Mouse (Mus musculus): ENCODE measurements around the gene Sat2.

The Sat2 gene

DNA sequence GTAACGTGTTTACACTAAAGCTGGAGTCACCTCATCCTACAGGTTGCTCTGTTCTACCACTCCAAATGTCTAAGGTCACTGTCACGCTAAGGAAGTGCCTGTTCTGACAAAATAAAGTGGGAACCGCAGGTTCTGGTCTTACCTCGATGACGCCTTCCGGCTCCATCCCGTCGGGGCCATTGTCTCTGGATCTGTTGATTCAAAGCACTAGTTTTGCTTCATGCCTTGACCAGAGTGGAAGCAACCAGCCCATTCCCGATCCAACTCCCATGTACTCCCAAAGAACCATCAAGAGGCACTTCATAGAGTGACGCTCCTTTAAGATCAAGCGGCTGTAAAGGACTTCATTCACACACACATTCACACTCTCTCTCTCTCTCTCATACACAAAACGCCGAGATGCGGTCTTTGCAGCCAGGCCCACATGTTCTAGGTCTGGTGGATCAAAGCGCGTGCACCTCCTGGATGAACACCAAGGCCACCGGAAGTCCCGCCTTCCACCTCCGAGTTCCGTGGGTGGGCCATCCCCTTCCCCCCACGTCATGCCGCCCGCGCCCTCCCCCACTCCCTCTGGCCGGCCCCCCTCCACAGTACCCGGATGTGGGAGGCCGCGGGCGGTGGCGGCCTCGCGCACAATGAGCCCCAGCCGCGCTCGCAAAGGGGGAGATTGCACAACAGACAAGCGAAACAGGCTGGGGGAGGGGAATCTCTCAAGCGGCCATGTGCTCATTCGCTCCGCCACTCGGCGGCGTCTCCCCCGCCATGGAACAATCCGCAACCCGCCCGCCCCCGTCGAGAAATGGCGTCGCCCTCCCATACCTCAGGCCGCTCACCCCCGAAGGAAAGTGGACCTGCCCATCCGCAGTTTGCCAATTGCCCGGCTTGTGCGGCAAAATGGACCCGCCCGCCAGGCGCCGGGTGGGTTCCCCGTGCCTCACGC lies 49.2 kb downstream of the Sat2 start:
- DNase-seq (ENCODE audit: low spot score): peak; percentile 94

DNA sequence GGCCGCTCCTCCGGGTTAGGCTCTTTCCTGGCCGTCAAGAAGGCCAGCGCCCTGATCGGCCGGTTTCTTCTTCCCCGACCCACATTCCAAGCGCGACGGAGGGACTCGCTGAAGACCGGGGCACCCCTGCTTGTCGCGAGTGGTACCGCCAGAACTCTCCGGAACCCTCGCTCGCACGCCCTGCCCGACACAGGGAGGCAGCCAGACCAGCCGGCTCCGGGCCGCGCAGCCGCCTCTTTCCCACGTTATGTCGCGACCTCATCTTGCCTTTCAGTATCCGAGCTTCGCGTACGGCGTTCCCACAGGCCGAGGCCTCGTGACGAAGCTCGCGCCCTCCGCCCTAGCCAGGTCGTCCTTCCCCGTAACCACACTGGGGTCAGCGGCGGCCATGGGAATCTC lies 49.9 kb downstream of the Sat2 start:
- no peak for DNase-seq (ENCODE audit: low spot score)

DNA sequence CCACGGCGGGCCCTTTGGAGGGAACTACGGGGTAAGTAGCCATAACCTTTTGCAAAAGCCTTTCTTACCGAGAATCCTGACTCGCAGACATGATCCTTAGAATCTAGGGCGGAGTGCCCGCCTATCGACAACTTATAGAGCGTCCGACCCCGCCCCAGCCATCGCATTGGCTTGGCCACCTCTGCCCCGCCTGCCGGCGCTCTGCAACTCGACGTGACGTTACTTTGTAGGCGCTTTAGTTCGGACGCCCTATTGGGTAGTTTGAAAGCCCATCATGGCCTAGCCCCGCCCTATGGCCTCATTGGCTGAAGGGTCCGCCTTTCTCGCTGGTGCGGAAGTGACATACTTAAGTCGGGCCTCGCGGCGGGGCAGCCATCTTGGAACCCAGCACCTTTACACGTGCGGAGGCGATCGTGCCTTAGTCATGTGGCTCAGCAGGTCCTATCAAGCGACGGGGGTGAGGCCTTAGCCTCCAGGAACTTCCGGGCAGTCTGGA lies 50.4 kb downstream of the Sat2 start, which contains the start of gene Eif4a1:
Eif4a1 (minus strand) TSS at position 213 of the 496 bp plus-strand sequence.
- peak; percentile 100 for DNase-seq (ENCODE audit: low spot score)

Data from embryo, embryonic 10 days (tissue).